Mouse (Mus musculus) forebrain, embryonic 15.5 days (tissue): ENCODE results near the gene Prr22. TPM values are rescaled to one million over a fixed set of nuclear protein-coding genes. Genes with fewer than 3 reads are reported as not detected.

Experiments used
- ATAC-seq: fragments of 200-750 bp; cut with Nextera tagmentation; replicated peaks from 2 replicates; pipeline ENCODE4 v1.8.0; 2017; ENCODE audit warnings: mild to moderate bottlenecking, moderate TSS enrichment, moderate library complexity
- H3K27ac ChIP-seq: fragments of 300-500 bp; sonication (generic); replicated peaks from 2 replicates; pipeline ENCODE4 v1.5.1; 2015; ENCODE audit warnings: mild to moderate bottlenecking, inconsistent platforms
- H3K27me3 ChIP-seq: fragments of 300-500 bp; sonication (generic); 2 replicates; pipeline ENCODE4 v1.6.1; 2015; ENCODE audit warnings: inconsistent platforms
- H3K36me3 ChIP-seq: fragments of 300-500 bp; sonication (generic); 2 replicates; pipeline ENCODE4 v1.6.1; 2015; ENCODE audit warnings: mild to moderate bottlenecking, inconsistent platforms
- H3K4me1 ChIP-seq: fragments of 300-500 bp; sonication (generic); 2 replicates; pipeline ENCODE4 v1.6.1; 2015; ENCODE audit warnings: inconsistent platforms
- H3K4me2 ChIP-seq: fragments of 300-500 bp; sonication (generic); replicated peaks from 2 replicates; pipeline ENCODE4 v1.6.1; 2015; ENCODE audit warnings: mild to moderate bottlenecking, inconsistent platforms
- H3K4me3 ChIP-seq: fragments of 300-500 bp; sonication (generic); 2 replicates; pipeline ENCODE4 v1.5.1; 2015; ENCODE audit warnings: mild to moderate bottlenecking, inconsistent platforms
- H3K9ac ChIP-seq: fragments of 300-500 bp; sonication (generic); replicated peaks from 2 replicates; pipeline ENCODE4 v1.6.1; 2015; ENCODE audit warnings: mild to moderate bottlenecking, inconsistent platforms
- H3K9me3 ChIP-seq: fragments of 300-500 bp; sonication (generic); 2 replicates; pipeline ENCODE4 v1.6.1; 2016; ENCODE audit warnings: inconsistent platforms
- WGBS: fragments of 180-500 bp; shearing (Covaris S2); methylation state at CpG from one replicate; pipeline ENCODE4 v1.1.7; 2015; ENCODE audit warnings: mixed read lengths; 5-methylcytosine and 5-hydroxymethylcytosine counted together
- polyA plus RNA-seq: library from polyadenylated mRNA; unstranded; fragments of >200 nt; fragmentation: Nextera tagmentation; extraction: Ambion mirVana; gene quantifications from 2 replicates; pipeline ENCODE4 v1.2.1, GENCODE M21; 2015

Gene Prr22
- polyA plus RNA-seq, 1 experiment from 2014 or later: 0.66 TPM

GRCm38 (mm10) chr17:56788886-56789285 is 18.8 kb downstream of the Prr22 start:
- H3K9me3 ChIP-seq: no peaks in the 10 kb centered on the region
- no peaks in the 10 kb centered on the region for H3K27me3 ChIP-seq
- H3K4me1 ChIP-seq: no peaks in the 10 kb centered on the region
- H3K27ac ChIP-seq: no peak overlapping the region
- H3K4me3 ChIP-seq: no peak overlapping the region
- no peak overlapping the region for H3K9ac ChIP-seq
- H3K4me2 ChIP-seq: no peak overlapping the region
- WGBS: 78% methylated on average over 3 of the region's 3 CpGs
- ATAC-seq: no peak
- no peaks in the 10 kb centered on the region for H3K36me3 ChIP-seq

- Histone ChIP-seq H3K4me1 (no peaks in the 10 kb centered on the region), H3K4me3 (no peak overlapping the region), H3K9me3 (no peaks in the 10 kb centered on the region), H3K27me3 (no peaks in the 10 kb centered on the region), H3K9ac (no peak overlapping the region), H3K27ac (no peak overlapping the region), H3K4me2 (no peak overlapping the region), H3K36me3 (no peaks in the 10 kb centered on the region)
- ATAC-seq: no peak
- WGBS: 88% methylated on average over 6 of the region's 6 CpGs
Observed at GRCm38 (mm10) chr17:56789286-56789685, 19.2 kb downstream of the Prr22 start.

- Histone ChIP-seq H3K9ac (no peak overlapping the region), H3K36me3 (no peaks in the 10 kb centered on the region), H3K27ac (no peak overlapping the region), H3K4me3 (no peak overlapping the region), H3K9me3 (no peaks in the 10 kb centered on the region), H3K4me1 (no peaks in the 10 kb centered on the region), H3K27me3 (no peaks in the 10 kb centered on the region), H3K4me2 (no peak overlapping the region)
- ATAC-seq: no peak
- 85% methylated on average over 3 of the region's 3 CpGs for WGBS
Observed at GRCm38 (mm10) chr17:56792588-56792987, 22.5 kb downstream of the Prr22 start.

DNA sequence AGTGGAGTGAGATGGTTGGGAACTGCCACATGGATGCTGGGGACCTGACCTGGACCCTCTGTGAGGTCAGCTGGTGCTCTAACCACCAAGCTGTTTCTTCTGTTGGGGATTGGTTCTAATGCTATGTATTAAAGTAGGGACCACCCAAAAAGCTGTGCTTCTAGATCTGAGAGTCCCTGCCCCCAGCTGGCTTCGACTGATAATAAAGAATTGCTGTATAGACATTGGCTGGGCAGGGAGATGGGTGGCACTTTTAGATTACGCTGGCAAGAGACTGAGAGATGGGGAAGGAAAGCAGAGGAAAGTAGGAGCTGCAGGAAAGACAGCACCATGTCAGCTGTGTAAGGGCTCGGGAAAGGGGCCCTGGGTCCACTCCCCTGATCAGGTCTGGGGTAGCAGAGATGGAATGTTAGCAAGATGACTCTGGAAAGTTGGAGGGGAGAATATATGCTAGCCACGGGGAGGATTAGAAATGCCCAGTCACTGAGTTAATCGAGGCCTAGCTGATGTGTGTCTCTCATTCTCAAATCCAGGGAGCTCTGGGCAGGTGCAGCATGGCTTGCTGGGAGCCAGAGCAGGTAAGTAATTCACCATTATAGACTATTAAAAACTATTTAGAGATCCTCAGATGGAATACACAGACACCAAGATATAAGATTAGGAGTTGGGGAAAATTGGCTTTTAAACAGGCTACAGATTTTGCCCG is 23.7 kb downstream of the Prr22 start:
- Histone ChIP-seq H3K9ac (no peak overlapping the region), H3K4me2 (no peak overlapping the region), H3K27me3 (no peaks in the 10 kb centered on the region), H3K36me3 (no peaks in the 10 kb centered on the region), H3K27ac (no peak overlapping the region), H3K4me1 (no peaks in the 10 kb centered on the region), H3K4me3 (no peak overlapping the region), H3K9me3 (no peaks in the 10 kb centered on the region)
- no peak for ATAC-seq
- 68% methylated on average over 6 of the region's 6 CpGs for WGBS

- no peaks in the 10 kb centered on the region for H3K27me3 ChIP-seq
- H3K4me2 ChIP-seq: no peak overlapping the region
- peaks cover 3% of the 10 kb centered on the region; the same call in 1 of the 2 replicates for H3K4me1 ChIP-seq
- H3K9ac ChIP-seq: no peak overlapping the region
- H3K9me3 ChIP-seq: no peaks in the 10 kb centered on the region
- H3K4me3 ChIP-seq: no peak overlapping the region
- H3K27ac ChIP-seq: no peak overlapping the region
- no peaks in the 10 kb centered on the region for H3K36me3 ChIP-seq
- ATAC-seq: no peak
- whole genome bisulfite sequencing: 61% methylated on average over 3 of the region's 3 CpGs
Observed at GRCm38 (mm10) chr17:56799276-56799675, 29.2 kb downstream of the Prr22 start.

DNA sequence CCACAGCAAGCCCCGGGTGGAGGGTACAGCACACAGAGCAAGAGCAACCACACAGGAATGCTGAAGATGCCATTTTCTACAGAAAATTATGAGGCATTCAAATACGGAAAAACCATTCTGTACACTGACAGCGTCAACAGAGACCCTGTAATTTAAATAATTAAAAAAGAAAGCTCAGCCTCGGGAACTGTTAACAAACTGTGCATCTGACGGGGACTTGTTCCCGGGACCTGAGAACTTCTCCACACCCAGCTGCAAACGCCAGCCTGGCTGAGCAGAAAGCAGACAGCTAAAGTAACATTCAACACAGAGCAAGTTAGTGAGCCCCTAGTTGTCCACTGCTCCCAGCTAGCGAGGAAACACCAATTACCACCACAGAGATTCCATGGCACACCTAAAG is 32.0 kb downstream of the Prr22 start:
- peaks cover 3% of the 10 kb centered on the region; the same call in 1 of the 2 replicates for H3K4me1 ChIP-seq
- no peaks in the 10 kb centered on the region for H3K27me3 ChIP-seq
- H3K9me3 ChIP-seq: no peaks in the 10 kb centered on the region
- H3K27ac ChIP-seq: peak overlapping the region; percentile 28; the same call in 1 of the 2 replicates
- 66% methylated on average over 8 of the region's 8 CpGs for WGBS
- H3K9ac ChIP-seq: no peak overlapping the region
- ATAC-seq: peak; percentile 24; the same call in 1 of the 2 replicates
- no peak overlapping the region for H3K4me3 ChIP-seq
- H3K4me2 ChIP-seq: no peak overlapping the region
- H3K36me3 ChIP-seq: no peaks in the 10 kb centered on the region

- Histone ChIP-seq H3K27me3 (no peaks in the 10 kb centered on the region), H3K4me2 (no peak overlapping the region), H3K9me3 (no peaks in the 10 kb centered on the region), H3K9ac (no peak overlapping the region), H3K4me3 (no peak overlapping the region), H3K27ac (no peak overlapping the region), H3K36me3 (no peaks in the 10 kb centered on the region), H3K4me1 (peaks cover 8% of the 10 kb centered on the region)
- whole genome bisulfite sequencing: 61% methylated on average over 5 of the region's 5 CpGs
- ATAC-seq: no peak
Observed at GRCm38 (mm10) chr17:56804952-56805351, 34.9 kb downstream of the Prr22 start.

DNA sequence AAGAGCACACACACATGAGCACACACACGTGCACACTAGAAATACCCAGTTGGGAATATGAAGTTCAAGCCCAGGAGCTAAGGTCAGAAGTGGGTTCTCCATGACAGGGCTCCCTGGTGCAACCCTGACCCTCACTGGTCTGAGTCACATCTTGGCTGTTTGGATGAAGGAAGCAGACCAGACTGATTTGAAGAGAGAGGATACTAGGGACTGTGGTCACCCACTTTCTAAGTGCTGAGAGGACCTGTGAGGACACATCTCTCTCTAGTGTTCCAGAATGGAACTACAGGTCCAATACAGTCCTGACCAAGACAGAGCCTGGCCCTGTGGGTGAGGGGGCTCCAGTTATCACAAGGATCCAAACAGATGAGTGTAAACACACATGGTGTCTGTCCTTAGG is 35.7 kb downstream of the Prr22 start:
- H3K9ac ChIP-seq: no peak overlapping the region

DNA sequence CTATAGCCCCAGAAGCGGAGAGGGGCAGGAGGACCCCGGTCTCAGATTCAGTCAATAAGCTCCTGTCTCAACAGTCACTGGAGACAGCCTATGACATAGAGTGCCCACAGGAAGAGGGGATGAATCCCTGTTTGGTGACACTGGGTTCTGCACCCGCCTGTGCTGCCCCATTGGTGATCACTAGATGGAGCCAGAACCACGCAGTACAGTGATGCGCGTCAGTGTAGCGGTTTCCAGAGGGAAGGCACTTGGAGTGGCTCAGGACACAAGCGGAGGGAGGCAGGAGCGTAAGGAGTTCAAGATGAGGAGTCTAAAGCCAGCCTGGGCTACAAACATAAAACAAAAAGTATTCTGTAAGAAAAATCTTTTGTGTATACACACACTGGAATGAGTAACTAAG is 38.5 kb downstream of the Prr22 start:
- Histone ChIP-seq H3K4me3 (no peak overlapping the region), H3K27ac (no peak overlapping the region), H3K36me3 (no peaks in the 10 kb centered on the region), H3K4me1 (peaks cover 22% of the 10 kb centered on the region), H3K27me3 (no peaks in the 10 kb centered on the region), H3K4me2 (no peak overlapping the region), H3K9me3 (no peaks in the 10 kb centered on the region), H3K9ac (no peak overlapping the region)
- 4% methylated on average over 9 of the region's 9 CpGs for WGBS
- ATAC-seq: peak; percentile 87

More for the DNA sequence above, 35.7 kb downstream of the Prr22 start:
- no peaks in the 10 kb centered on the region for H3K36me3 ChIP-seq
- WGBS: 82% methylated on average over 1 of the region's 1 CpGs
- H3K4me2 ChIP-seq: no peak overlapping the region
- H3K9me3 ChIP-seq: no peaks in the 10 kb centered on the region
- no peaks in the 10 kb centered on the region for H3K27me3 ChIP-seq
- no peak overlapping the region for H3K27ac ChIP-seq
- peaks cover 17% of the 10 kb centered on the region for H3K4me1 ChIP-seq
- no peak for ATAC-seq
- H3K4me3 ChIP-seq: no peak overlapping the region

DNA sequence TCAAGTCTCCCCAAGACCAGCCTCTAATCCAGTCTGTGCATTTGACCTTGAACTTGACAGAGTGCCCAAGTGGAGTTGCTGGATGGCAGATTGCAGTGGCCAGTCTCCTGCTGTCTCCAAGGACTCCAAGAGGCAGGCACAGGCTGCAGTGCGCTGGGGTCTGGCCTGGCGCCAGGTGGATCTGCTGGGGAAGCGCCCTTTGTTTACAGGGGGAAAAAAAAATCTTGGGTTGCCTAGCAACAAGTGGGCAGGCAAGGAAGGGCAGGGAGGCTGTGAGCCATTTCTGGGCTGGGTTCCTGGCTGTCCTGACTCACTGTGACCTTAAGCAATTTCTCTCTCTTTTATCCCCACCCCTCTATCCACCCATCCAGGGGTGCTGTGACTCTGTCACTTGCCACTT is 40.2 kb downstream of the Prr22 start:
- H3K4me2 ChIP-seq: no peak overlapping the region
- no peak overlapping the region for H3K9ac ChIP-seq
- peaks cover 40% of the 10 kb centered on the region for H3K4me1 ChIP-seq

GRCm38 (mm10) chr17:56814316-56815056 is 44.4 kb downstream of the Prr22 start:
- Histone ChIP-seq H3K4me2 (peak overlapping the region; percentile 31), H3K4me3 (peak overlapping the region; percentile 3; the same call in 1 of the 2 replicates), H3K4me1 (peaks cover 45% of the 10 kb centered on the region), H3K27ac (peak overlapping the region; percentile 78), H3K27me3 (no peaks in the 10 kb centered on the region), H3K9ac (no peak overlapping the region), H3K36me3 (no peaks in the 10 kb centered on the region), H3K9me3 (no peaks in the 10 kb centered on the region)
- 7% methylated on average over 24 of the region's 24 CpGs for WGBS
- ATAC-seq: peak; percentile 76

More for the DNA sequence above, 40.2 kb downstream of the Prr22 start:
- peak; percentile 27 for ATAC-seq
- peak overlapping the region; percentile 61 for H3K27ac ChIP-seq
- no peaks in the 10 kb centered on the region for H3K36me3 ChIP-seq
- H3K4me3 ChIP-seq: no peak overlapping the region
- WGBS: 0% methylated on average over 3 of the region's 3 CpGs
- no peaks in the 10 kb centered on the region for H3K9me3 ChIP-seq
- no peaks in the 10 kb centered on the region for H3K27me3 ChIP-seq

DNA sequence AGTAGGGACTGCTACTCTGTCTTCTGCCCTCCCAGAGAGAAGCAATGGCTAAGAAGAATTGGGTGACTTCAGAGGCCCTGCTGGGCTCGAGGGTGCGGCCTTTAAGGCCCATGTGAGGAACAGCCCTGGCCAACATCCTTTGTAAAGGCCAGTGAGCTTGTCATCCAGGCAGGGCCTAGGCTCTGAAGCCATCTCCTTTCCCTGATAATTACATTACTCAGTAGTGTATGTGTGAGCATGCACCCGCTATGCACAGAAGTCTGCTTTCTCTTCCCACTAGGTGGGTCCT is 45.0 kb downstream of the Prr22 start:
- no peaks in the 10 kb centered on the region for H3K9me3 ChIP-seq
- H3K27me3 ChIP-seq: no peaks in the 10 kb centered on the region
- 43% methylated on average over 3 of the region's 3 CpGs for WGBS
- H3K4me2 ChIP-seq: peak overlapping the region; percentile 31; the same call in 1 of the 2 replicates
- H3K9ac ChIP-seq: no peak overlapping the region
- H3K4me3 ChIP-seq: no peak overlapping the region
- no peak; the same call in 1 of the 2 replicates for ATAC-seq
- H3K4me1 ChIP-seq: peaks cover 41% of the 10 kb centered on the region
- peak overlapping the region; percentile 78 for H3K27ac ChIP-seq
- H3K36me3 ChIP-seq: no peaks in the 10 kb centered on the region
